Comparison of ENCODE assay signal across 8 mouse cellular contexts in genomic region chr16:22358701-22359354, GRCm38 (mm10).
DNase-seq lines count a peak whose midpoint lies in the region; ATAC-seq lines count a peak whose summit lies in the region.

No protein-coding gene starts in this region.

- no peaks in the 10 kb centered on the region for H3K27me3 ChIP-seq in heart, embryonic 15.5 days
- H3K27me3 ChIP-seq in limb, embryonic 11.5 days (ENCODE audit: control insufficient read depth, insufficient read depth, low read length) = no peaks in the 10 kb centered on the region
- H3K27me3 ChIP-seq in midbrain, embryonic 15.5 days (replicated peaks) = no peaks in the 10 kb centered on the region

- H3K36me3 ChIP-seq in heart, embryonic 15.5 days = no peaks in the 10 kb centered on the region
- H3K36me3 ChIP-seq in limb, embryonic 11.5 days (ENCODE audit: control insufficient read depth, insufficient read depth, low read length) = no peaks in the 10 kb centered on the region
- H3K36me3 ChIP-seq in midbrain, embryonic 15.5 days (replicated peaks) = no peaks in the 10 kb centered on the region

- peaks cover 8% of the 10 kb centered on the region for H3K4me1 ChIP-seq in heart, embryonic 15.5 days (replicated peaks)
- H3K4me1 ChIP-seq in limb, embryonic 11.5 days (ENCODE audit: control insufficient read depth, insufficient read depth, low read length) = no peaks in the 10 kb centered on the region
- H3K4me1 ChIP-seq in midbrain, embryonic 15.5 days = no peaks in the 10 kb centered on the region; the same call in 1 of the 2 replicates

- peak overlapping the region; percentile 41; the same call in 1 of the 2 replicates for H3K27ac ChIP-seq in heart, embryonic 15.5 days
- H3K27ac ChIP-seq in limb, embryonic 11.5 days (replicated peaks; ENCODE audit: low read depth, low read length) = no peak overlapping the region
- no peak overlapping the region for H3K27ac ChIP-seq in midbrain, embryonic 15.5 days

- H3K9ac ChIP-seq in heart, embryonic 15.5 days = no peak overlapping the region
- no peak overlapping the region for H3K9ac ChIP-seq in limb, embryonic 11.5 days (ENCODE audit: low read length)
- no peak overlapping the region for H3K9ac ChIP-seq in midbrain, embryonic 15.5 days

- H3K9me3 ChIP-seq in heart, embryonic 15.5 days (replicated peaks) = no peaks in the 10 kb centered on the region
- H3K9me3 ChIP-seq in limb, embryonic 11.5 days (ENCODE audit: control insufficient read depth, low read length) = no peaks in the 10 kb centered on the region
- H3K9me3 ChIP-seq in midbrain, embryonic 15.5 days = no peaks in the 10 kb centered on the region

- ATAC-seq in heart, embryonic 15.5 days (replicated peaks; ENCODE audit: insufficient number of reproducible peaks, insufficient read depth, low FRiP score, low read depth) = no peak
- ATAC-seq in limb, embryonic 11.5 days (ENCODE audit: insufficient number of reproducible peaks, low FRiP score, low TSS enrichment, low read depth) = no peak
- no peak for ATAC-seq in midbrain, embryonic 15.5 days (replicated peaks)

- 14% methylated on average over 18 of the region's 18 CpGs for WGBS in heart, embryonic 15.5 days
- WGBS in limb, embryonic 11.5 days = 21% methylated on average over 18 of the region's 18 CpGs
- 30% methylated on average over 18 of the region's 18 CpGs for WGBS in midbrain, embryonic 15.5 days

- H3K4me3 ChIP-seq in heart, embryonic 15.5 days = peak overlapping the region; percentile 14; the same call in 1 of the 2 replicates
- H3K4me3 ChIP-seq in limb, embryonic 11.5 days (ENCODE audit: low read depth, low read length) = no peak overlapping the region
- H3K4me3 ChIP-seq in midbrain, embryonic 15.5 days = 0 out of 2 replicates have a peak overlapping the region, but pooled peaks have one; percentile 6

- peak; percentile 47 for DNase-seq in adrenal gland, adult 2 months
- DNase-seq in adrenal gland, adult 8-10 months = no peak
- DNase-seq in urinary bladder, postnatal 14 days (ENCODE audit: low spot score) = peak; percentile 15
- no peak for DNase-seq in urinary bladder, postnatal 10 days (ENCODE audit: low spot score)
- DNase-seq in limb, embryonic 11.5 days (ENCODE audit: low spot score) = peak; percentile 31
- DNase-seq in urinary bladder, postnatal 25 days (ENCODE audit: low spot score) = no peak

- H3K4me2 ChIP-seq in heart, embryonic 15.5 days = peak overlapping the region; percentile 53
- peak overlapping the region; percentile 12; the same call in 1 of the 2 replicates for H3K4me2 ChIP-seq in limb, embryonic 11.5 days (ENCODE audit: low read depth, severe bottlenecking)
- peak overlapping the region; percentile 31 for H3K4me2 ChIP-seq in midbrain, embryonic 15.5 days

Comparison
In these comparisons a context has a peak if more than half of its experiments do, and no peak if none do; other contexts are left out.
1. DNase-seq: peak in adrenal gland, adult 2 months (single experiment), urinary bladder, postnatal 14 days (single experiment) and limb, embryonic 11.5 days (single experiment); none in adrenal gland, adult 8-10 months (single experiment), urinary bladder, postnatal 10 days (single experiment) and urinary bladder, postnatal 25 days (single experiment).
2. Peak in every context shown above with its lines, with median percentiles within 50 percentile points of each other: H3K4me2 ChIP-seq.